Mouse (Mus musculus): ENCODE results near the gene Gabpb2. TPM values are rescaled to one million over a fixed set of nuclear protein-coding genes. Genes with fewer than 3 reads are reported as not detected.
A peak's percentile ranks its signal among the peaks of the same experiment; 100 is the strongest.

Gene Gabpb2
- polyA plus RNA-seq, 1 experiment from 2014 or later, result 15.4 TPM

DNA sequence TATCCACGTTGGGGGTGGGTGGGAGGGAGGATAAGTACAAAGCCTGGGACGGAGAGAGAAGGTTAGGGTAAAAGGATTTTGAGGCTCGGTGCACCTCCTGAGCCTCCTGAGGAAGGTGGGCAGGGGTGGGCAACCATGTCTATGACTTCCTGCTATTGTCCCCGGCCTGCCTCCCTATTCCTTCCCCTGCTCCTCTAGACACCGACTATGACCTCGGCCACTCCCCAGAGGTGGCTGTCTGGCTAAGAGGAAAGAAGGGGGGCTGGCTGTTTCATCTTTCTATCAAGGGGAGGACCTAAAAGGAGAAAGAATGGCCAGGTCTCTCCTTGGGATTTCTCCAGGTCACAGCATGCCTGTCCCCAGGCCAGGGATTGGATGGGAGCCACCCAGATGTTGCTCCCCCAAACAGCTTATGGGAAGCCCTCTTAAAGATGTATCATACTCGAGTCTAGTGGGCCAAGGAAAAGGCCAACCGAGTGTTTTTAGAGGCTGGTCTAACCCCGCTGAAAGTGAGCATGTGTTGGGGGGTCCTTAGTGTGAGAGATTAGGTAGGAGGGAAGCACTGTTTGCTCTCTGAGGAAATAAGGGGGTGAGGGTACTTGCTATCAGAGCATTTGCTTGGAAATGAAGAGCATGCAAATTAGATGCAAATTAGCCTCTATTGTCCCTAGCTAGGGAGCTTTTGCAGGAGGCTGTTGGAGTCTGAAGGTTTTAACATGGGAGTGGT lies 55.9 kb downstream of the Gabpb2 start:
- Histone ChIP-seq H3K36me3 (ENCODE audit: control insufficient read depth, insufficient read depth, low read length) (peaks cover 7% of the 10 kb centered on the region; the same call in 1 of the 2 replicates), H3K4me2 (replicated peaks; ENCODE audit: low read depth, low read length) (peak overlapping the region; percentile 90), H3K4me1 (ENCODE audit: control insufficient read depth, insufficient read depth, low read length) (peaks cover 16% of the 10 kb centered on the region; the same call in 1 of the 2 replicates), H3K9ac (ENCODE audit: low read depth, low read length) (peak overlapping the region; percentile 72), H3K4me3 (ENCODE audit: low read length) (peak overlapping the region; percentile 76), H3K9me3 (ENCODE audit: control insufficient read depth, low read length) (no peaks in the 10 kb centered on the region), H3K27ac (ENCODE audit: low read depth, low read length) (no peak overlapping the region), H3K27me3 (ENCODE audit: control insufficient read depth, insufficient read depth, low read length) (0 out of 2 replicates have a peak, but pooled peaks cover 3% of the 10 kb centered on the region)
- 8% methylated on average over 9 of the region's 9 CpGs for WGBS
- ATAC-seq (ENCODE audit: low FRiP score, low TSS enrichment), result no peak

DNA sequence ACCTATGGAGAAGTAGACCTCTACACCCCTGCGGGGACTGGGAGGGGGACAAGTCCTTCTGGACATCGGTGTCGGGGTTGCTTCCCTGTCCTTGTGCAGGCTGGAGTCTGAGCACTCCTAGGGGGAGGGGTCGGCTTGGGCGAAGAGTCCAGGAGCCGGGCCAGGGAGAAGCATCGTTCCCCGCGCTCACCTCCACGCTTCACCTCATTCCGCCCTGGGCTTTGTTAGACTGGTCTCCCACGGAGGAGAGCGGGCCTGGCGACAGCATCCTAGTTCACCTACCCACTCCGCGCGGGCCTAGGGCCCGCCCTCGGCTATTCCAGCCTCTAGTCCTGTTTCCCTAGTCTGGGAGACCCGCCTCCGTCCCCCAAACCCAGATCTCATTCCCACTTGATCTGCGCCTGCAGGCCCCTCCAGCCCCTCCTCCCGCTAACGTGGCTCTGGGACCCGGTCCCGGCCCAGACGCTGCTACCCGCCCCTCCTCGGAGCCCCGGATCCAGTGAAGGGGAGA lies 56.6 kb downstream of the Gabpb2 start:
- Histone ChIP-seq H3K27ac (ENCODE audit: low read depth, low read length) (no peak overlapping the region), H3K4me2 (replicated peaks; ENCODE audit: low read depth, low read length) (peak overlapping the region; percentile 90), H3K27me3 (ENCODE audit: control insufficient read depth, insufficient read depth, low read length) (0 out of 2 replicates have a peak, but pooled peaks cover 3% of the 10 kb centered on the region), H3K4me1 (ENCODE audit: control insufficient read depth, insufficient read depth, low read length) (peaks cover 16% of the 10 kb centered on the region; the same call in 1 of the 2 replicates), H3K9ac (ENCODE audit: low read depth, low read length) (peak overlapping the region; percentile 72), H3K4me3 (ENCODE audit: low read length) (peak overlapping the region; percentile 76), H3K9me3 (ENCODE audit: control insufficient read depth, low read length) (no peaks in the 10 kb centered on the region), H3K36me3 (ENCODE audit: control insufficient read depth, insufficient read depth, low read length) (peaks cover 6% of the 10 kb centered on the region; the same call in 1 of the 2 replicates)
- 2% methylated on average over 29 of the region's 30 CpGs for WGBS
- peak; percentile 44 for ATAC-seq (ENCODE audit: low FRiP score, low TSS enrichment)

DNA sequence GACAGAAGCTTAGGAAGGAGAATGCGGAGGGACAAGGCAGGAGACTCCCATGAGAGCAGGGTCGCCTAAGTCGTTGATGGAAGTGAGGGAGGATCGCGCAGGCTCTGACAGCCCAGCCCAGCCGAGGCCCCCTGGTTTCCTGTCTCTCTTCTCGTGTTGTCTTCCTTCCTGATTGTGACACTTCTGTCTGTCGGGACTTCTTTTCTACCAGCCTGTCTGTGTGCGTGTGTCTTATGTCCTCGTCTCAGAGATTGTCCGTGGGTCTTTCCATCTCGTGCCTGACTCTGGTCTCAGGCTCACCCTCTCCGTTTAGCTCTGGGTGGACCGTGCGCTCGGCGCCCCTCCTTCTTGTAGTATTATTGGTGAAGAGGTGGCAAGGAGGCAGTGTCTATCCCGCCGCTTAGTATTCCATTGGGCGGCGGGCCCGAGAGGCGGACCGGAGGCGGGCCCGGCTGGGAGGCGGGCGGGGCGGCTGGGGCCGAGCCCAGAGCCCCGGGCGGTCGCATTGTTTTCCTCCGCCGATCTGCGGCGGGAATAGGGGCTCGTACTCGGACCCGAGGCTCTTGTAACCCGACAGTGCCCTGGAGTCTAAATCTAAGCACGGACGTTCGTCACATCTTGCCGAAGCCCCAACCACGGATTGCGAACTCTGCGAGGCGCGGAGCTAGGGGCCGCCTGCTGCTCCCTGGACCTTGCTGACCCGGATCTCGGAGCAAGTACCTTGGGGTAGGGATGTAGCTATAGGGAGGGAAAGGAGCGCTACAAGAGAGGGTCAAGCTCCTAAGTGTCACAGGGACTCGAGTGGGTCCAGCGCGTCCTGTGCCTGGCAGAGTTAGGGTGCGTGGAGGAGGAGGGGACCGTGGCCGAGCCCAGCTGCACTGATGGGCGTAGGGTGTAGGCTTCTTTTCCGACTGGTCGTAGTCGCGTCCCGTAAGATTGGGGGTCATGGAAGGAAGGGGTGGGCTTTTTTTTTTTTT lies 57.4 kb downstream of the Gabpb2 start, which contains the start of gene Sema6c:
Gene Sema6c (plus strand): TSS at position 471 of the 977 bp plus-strand sequence.
- H3K4me2 ChIP-seq (replicated peaks; ENCODE audit: low read depth, low read length), result peak within 1 kb of the TSS; percentile 90
- peak; percentile 96 for ATAC-seq (ENCODE audit: low FRiP score, low TSS enrichment)
- 0 out of 2 replicates have a peak, but pooled peaks cover 3% of the 10 kb centered on the region for H3K27me3 ChIP-seq (ENCODE audit: control insufficient read depth, insufficient read depth, low read length)
- 0 out of 2 replicates have a peak, but pooled peaks cover 4% of the 10 kb centered on the region for H3K36me3 ChIP-seq (ENCODE audit: control insufficient read depth, insufficient read depth, low read length)
- peak within 1 kb of the TSS; percentile 72 for H3K9ac ChIP-seq (ENCODE audit: low read depth, low read length)
- H3K4me3 ChIP-seq (ENCODE audit: low read length), result peak within 1 kb of the TSS; percentile 76
- WGBS, result under 1% methylated on average over 66 of the region's 66 CpGs
- H3K27ac ChIP-seq (ENCODE audit: low read depth, low read length), result no peak within 1 kb of the TSS
- H3K9me3 ChIP-seq (ENCODE audit: control insufficient read depth, low read length), result no peaks in the 10 kb centered on the region
- H3K4me1 ChIP-seq (ENCODE audit: control insufficient read depth, insufficient read depth, low read length), result peaks cover 16% of the 10 kb centered on the region; the same call in 1 of the 2 replicates

DNA sequence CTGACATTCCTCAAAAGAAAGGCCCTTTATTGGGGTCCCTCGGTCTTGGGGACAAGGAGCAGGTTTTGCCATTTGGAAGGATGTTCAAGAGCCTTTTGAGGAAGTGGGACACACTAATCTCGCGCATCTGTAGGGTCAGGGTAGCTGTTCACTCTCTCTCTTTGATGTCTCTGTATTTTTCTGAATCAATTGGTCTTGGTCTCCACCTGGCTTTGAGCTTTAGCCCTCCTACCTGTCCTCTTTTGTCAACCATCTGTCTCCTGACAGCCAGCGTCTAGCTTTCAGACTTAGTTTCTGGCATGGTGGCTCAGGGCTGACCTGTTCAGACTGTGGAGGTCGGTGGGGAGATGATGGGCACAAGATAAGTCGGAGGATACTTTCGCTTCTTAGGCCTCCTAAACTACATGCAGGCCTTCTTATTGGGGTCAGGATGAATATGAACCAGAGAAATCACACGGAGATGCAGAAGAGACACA lies 58.2 kb downstream of the Gabpb2 start:
- Histone ChIP-seq H3K9ac (ENCODE audit: low read depth, low read length) (peak overlapping the region; percentile 2; the same call in 1 of the 2 replicates), H3K4me3 (ENCODE audit: low read length) (peak overlapping the region; percentile 76), H3K27me3 (ENCODE audit: control insufficient read depth, insufficient read depth, low read length) (0 out of 2 replicates have a peak, but pooled peaks cover 3% of the 10 kb centered on the region), H3K9me3 (ENCODE audit: control insufficient read depth, low read length) (no peaks in the 10 kb centered on the region), H3K27ac (ENCODE audit: low read depth, low read length) (no peak overlapping the region), H3K4me1 (ENCODE audit: control insufficient read depth, insufficient read depth, low read length) (peaks cover 16% of the 10 kb centered on the region; the same call in 1 of the 2 replicates), H3K36me3 (ENCODE audit: control insufficient read depth, insufficient read depth, low read length) (no peaks in the 10 kb centered on the region), H3K4me2 (replicated peaks; ENCODE audit: low read depth, low read length) (peak overlapping the region; percentile 90)
- ATAC-seq (ENCODE audit: low FRiP score, low TSS enrichment), result no peak
- WGBS, result 18% methylated on average over 8 of the region's 8 CpGs

DNA sequence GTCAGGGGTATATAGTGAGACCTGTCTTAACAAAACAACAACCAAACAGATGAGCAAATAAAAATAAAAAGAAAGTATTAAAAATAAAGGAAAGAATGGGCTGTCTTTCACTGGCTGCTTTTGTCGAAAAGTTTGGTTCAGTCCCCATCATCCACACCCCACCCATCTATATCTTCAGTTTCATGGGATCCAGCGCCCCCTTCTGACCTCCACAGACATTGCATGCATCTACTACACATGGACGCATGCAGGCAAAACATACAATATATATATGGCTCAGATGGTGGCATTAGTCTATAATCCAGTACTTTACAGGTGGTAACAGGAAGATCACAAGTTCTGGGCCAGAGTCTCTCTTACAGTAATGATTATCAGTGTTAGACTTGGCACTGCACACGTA lies 63.8 kb downstream of the Gabpb2 start:
- H3K27me3 ChIP-seq (ENCODE audit: control insufficient read depth, insufficient read depth, low read length), result no peaks in the 10 kb centered on the region

DNA sequence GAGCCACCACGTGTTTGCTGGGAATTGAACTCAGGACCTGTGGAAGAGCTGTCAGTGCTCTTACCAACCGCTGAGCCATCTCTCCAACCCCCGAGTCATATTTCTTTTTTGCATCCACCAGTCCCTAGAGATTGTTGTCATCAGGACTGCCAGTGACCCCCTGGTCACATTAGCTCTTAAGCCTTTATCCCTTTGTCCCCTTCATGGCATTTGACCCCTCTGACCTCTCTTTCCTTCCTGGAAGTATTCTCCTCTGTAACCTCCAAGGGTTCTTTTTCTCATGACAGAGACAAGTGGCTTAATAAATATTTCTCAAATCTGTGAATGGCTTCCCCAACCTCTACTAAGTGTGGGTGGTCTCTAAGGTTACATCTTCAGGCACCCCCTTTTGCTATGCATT lies 69.8 kb downstream of the Gabpb2 start:
- Histone ChIP-seq H3K27ac (ENCODE audit: low read depth, low read length) (no peak overlapping the region), H3K4me1 (ENCODE audit: control insufficient read depth, insufficient read depth, low read length) (no peaks in the 10 kb centered on the region), H3K36me3 (ENCODE audit: control insufficient read depth, insufficient read depth, low read length) (no peaks in the 10 kb centered on the region), H3K4me2 (replicated peaks; ENCODE audit: low read depth, low read length) (no peak overlapping the region), H3K9ac (ENCODE audit: low read depth, low read length) (no peak overlapping the region), H3K27me3 (ENCODE audit: control insufficient read depth, insufficient read depth, low read length) (no peaks in the 10 kb centered on the region), H3K4me3 (ENCODE audit: low read length) (no peak overlapping the region), H3K9me3 (ENCODE audit: control insufficient read depth, low read length) (no peaks in the 10 kb centered on the region)
- no peak for ATAC-seq (ENCODE audit: low FRiP score, low TSS enrichment)
- WGBS, result 46% methylated on average over 3 of the region's 3 CpGs

More for the DNA sequence above, 63.8 kb downstream of the Gabpb2 start:
- Histone ChIP-seq H3K36me3 (ENCODE audit: control insufficient read depth, insufficient read depth, low read length) (no peaks in the 10 kb centered on the region), H3K27ac (ENCODE audit: low read depth, low read length) (no peak overlapping the region), H3K4me3 (ENCODE audit: low read length) (no peak overlapping the region), H3K4me1 (ENCODE audit: control insufficient read depth, insufficient read depth, low read length) (no peaks in the 10 kb centered on the region), H3K9ac (ENCODE audit: low read depth, low read length) (no peak overlapping the region), H3K9me3 (ENCODE audit: control insufficient read depth, low read length) (no peaks in the 10 kb centered on the region), H3K4me2 (replicated peaks; ENCODE audit: low read depth, low read length) (no peak overlapping the region)
- ATAC-seq (ENCODE audit: low FRiP score, low TSS enrichment), result no peak
- 58% methylated on average over 4 of the region's 4 CpGs for WGBS

DNA sequence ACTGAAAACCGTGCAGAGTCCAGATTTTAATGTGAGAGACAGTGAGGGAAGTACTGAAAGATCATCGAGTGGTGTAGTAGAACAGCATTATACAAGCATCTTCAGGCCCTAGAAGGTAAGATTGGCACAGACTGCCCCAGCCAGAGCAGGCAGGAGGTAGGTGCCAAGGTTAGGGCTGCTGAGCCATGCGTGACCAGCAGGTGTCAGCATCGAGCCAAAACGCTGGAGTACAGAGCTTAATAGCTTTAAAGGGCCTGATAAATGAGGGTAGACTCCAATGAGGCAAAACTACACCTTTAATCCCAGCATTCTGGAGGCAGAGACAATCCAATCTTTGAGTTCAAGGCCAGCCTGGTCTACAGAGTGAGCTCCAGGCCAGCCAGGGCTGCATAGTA lies 75.1 kb downstream of the Gabpb2 start:
- ATAC-seq (ENCODE audit: low FRiP score, low TSS enrichment), result peak; percentile 68
- no peaks in the 10 kb centered on the region for H3K27me3 ChIP-seq (ENCODE audit: control insufficient read depth, insufficient read depth, low read length)
- 10% methylated on average over 5 of the region's 5 CpGs for WGBS

DNA sequence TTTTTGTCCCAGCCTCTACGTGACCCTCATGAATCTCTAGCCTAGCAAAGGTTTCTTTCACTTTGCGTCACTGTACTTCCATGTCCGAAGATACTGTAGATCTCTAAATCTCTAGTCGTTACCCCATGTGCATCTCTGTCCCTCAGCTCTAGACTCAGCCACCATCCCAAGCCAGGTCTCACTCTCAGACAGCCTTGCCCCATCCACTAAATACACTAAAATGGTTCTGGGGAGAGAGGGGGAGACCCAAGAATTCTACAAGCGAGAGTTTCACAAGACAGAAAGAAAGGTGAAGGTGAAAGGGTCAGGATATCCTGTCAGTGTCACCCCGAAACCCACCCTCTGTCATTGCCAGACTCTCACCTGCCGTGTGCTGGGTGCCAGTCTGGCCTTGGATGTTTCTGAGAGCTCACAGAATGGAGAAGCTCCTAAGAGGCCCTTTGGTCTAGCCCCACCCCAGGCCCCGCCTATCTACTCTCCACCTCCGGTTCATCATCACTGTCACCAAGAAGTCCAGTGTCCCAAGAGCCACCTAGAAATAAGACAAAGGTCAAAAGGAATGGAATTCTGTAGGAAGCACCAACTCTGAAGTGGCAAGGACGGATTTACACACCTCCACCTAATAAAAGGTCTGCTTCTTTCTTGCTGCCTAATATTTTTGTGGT lies 75.6 kb downstream of the Gabpb2 start, which contains the start of gene Tnfaip8l2:
Gene Tnfaip8l2 (minus strand): TSS at position 409 of the 665 bp plus-strand sequence.
- 82% methylated on average over 10 of the region's 10 CpGs for WGBS
- no peak for ATAC-seq (ENCODE audit: low FRiP score, low TSS enrichment)
- Histone ChIP-seq H3K4me1 (ENCODE audit: control insufficient read depth, insufficient read depth, low read length) (no peaks in the 10 kb centered on the region), H3K9me3 (ENCODE audit: control insufficient read depth, low read length) (no peaks in the 10 kb centered on the region), H3K9ac (ENCODE audit: low read depth, low read length) (no peak within 1 kb of the TSS), H3K36me3 (ENCODE audit: control insufficient read depth, insufficient read depth, low read length) (no peaks in the 10 kb centered on the region; the same call in 1 of the 2 replicates), H3K4me2 (replicated peaks; ENCODE audit: low read depth, low read length) (no peak within 1 kb of the TSS), H3K4me3 (ENCODE audit: low read length) (no peak within 1 kb of the TSS), H3K27me3 (ENCODE audit: control insufficient read depth, insufficient read depth, low read length) (no peaks in the 10 kb centered on the region), H3K27ac (ENCODE audit: low read depth, low read length) (no peak within 1 kb of the TSS)

More for the DNA sequence above, 75.1 kb downstream of the Gabpb2 start:
- Histone ChIP-seq H3K4me3 (ENCODE audit: low read length) (no peak overlapping the region), H3K9ac (ENCODE audit: low read depth, low read length) (no peak overlapping the region), H3K4me1 (ENCODE audit: control insufficient read depth, insufficient read depth, low read length) (no peaks in the 10 kb centered on the region), H3K27ac (ENCODE audit: low read depth, low read length) (no peak overlapping the region), H3K9me3 (ENCODE audit: control insufficient read depth, low read length) (no peaks in the 10 kb centered on the region), H3K36me3 (ENCODE audit: control insufficient read depth, insufficient read depth, low read length) (no peaks in the 10 kb centered on the region; the same call in 1 of the 2 replicates), H3K4me2 (replicated peaks; ENCODE audit: low read depth, low read length) (no peak overlapping the region)

Data from kidney, embryonic 14.5 days (tissue).